Mouse (Mus musculus): ENCODE data around the gene Frmd6. TPM values are rescaled to one million over a fixed set of nuclear protein-coding genes. Genes with fewer than 3 reads are reported as not detected.

Frmd6 gene
- polyA plus RNA-seq, 1 experiment = 32.6 TPM

DNA sequence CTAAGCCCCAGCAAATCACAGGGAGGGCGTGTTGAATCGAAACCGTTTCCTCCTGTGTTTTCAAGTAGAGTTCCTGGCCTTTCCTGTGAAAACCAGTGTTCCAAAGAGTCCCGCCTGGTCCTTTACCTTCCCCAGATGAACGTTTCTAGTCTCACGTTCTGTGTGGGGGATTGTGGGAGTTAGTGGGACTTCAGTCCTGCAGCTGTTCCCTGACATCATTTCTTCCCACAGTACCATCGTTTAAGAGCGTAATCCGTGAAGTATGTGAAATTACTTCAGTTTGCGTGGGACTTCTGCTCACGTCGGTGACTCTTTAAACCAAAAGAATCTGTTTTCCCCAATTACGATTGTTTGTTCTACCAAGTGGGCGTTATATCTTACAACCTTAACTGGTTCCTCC is 57.8 kb downstream of the Frmd6 start:
- 92% methylated on average over 14 of the region's 14 CpGs for WGBS
- no peak for DNase-seq
- TF ChIP-seq POLR2A (IDR thresholded peaks at IDR 0.05; ENCODE audit: borderline replicate concordance, extremely low read depth, low read depth, low read length) (no peak), CTCF (IDR thresholded peaks at IDR 0.05; ENCODE audit: insufficient read depth, low read length) (no peak)
- H3K4me3 ChIP-seq (replicated peaks; ENCODE audit: extremely low read depth, low read depth, low read length) = no peak overlapping the region
- peaks cover 18% of the 10 kb centered on the region for H3K4me1 ChIP-seq (ENCODE audit: control insufficient read depth, insufficient read depth, low read length)

DNA sequence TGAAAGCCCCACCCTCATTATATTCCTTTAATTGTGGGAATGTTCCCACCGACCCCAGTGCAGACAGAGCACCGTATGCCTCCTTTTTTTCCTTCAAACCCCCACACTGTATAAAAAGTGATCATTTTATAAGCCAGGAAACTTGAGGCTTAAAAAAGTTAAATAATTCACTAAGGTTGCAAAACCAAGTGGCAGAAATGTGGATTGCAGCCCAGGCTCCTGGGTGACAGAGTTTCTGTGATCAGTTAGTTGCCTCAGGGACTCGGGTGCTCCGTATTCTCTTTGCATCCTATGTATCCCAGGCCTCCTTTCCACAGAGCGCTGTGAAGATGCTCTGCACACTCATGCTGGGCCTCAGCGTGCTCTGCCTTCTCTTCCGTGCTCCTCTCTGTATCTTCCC is 58.8 kb downstream of the Frmd6 start:
- no peak for DNase-seq
- 87% methylated on average over 7 of the region's 7 CpGs for WGBS
- Histone ChIP-seq H3K4me3 (replicated peaks; ENCODE audit: extremely low read depth, low read depth, low read length) (no peak overlapping the region), H3K4me1 (ENCODE audit: control insufficient read depth, insufficient read depth, low read length) (peaks cover 18% of the 10 kb centered on the region)
- TF ChIP-seq POLR2A (IDR thresholded peaks at IDR 0.05; ENCODE audit: borderline replicate concordance, extremely low read depth, low read depth, low read length) = no peak
- no peak for TF ChIP-seq CTCF (IDR thresholded peaks at IDR 0.05; ENCODE audit: insufficient read depth, low read length)

- H3K4me1 ChIP-seq (ENCODE audit: control insufficient read depth, insufficient read depth, low read length) = peaks cover 18% of the 10 kb centered on the region
- no peak for DNase-seq
- WGBS = 63% methylated on average over 5 of the region's 6 CpGs
- TF ChIP-seq CTCF (IDR thresholded peaks at IDR 0.05; ENCODE audit: insufficient read depth, low read length) (no peak), POLR2A (IDR thresholded peaks at IDR 0.05; ENCODE audit: borderline replicate concordance, extremely low read depth, low read depth, low read length) (no peak)
- H3K4me3 ChIP-seq (replicated peaks; ENCODE audit: extremely low read depth, low read depth, low read length) = no peak overlapping the region
Measured at GRCm38 (mm10) chr12:70884973-70885372, 59.7 kb downstream of the Frmd6 start.

- DNase-seq = no peak
- WGBS = 66% methylated on average over 10 of the region's 10 CpGs
- TF ChIP-seq POLR2A (IDR thresholded peaks at IDR 0.05; ENCODE audit: borderline replicate concordance, extremely low read depth, low read depth, low read length) = no peak
- TF ChIP-seq CTCF (IDR thresholded peaks at IDR 0.05; ENCODE audit: insufficient read depth, low read length) = no peak
- no peak overlapping the region for H3K4me3 ChIP-seq (replicated peaks; ENCODE audit: extremely low read depth, low read depth, low read length)
- peaks cover 15% of the 10 kb centered on the region for H3K4me1 ChIP-seq (ENCODE audit: control insufficient read depth, insufficient read depth, low read length)
Measured at GRCm38 (mm10) chr12:70885576-70885975, 60.3 kb downstream of the Frmd6 start.

DNA sequence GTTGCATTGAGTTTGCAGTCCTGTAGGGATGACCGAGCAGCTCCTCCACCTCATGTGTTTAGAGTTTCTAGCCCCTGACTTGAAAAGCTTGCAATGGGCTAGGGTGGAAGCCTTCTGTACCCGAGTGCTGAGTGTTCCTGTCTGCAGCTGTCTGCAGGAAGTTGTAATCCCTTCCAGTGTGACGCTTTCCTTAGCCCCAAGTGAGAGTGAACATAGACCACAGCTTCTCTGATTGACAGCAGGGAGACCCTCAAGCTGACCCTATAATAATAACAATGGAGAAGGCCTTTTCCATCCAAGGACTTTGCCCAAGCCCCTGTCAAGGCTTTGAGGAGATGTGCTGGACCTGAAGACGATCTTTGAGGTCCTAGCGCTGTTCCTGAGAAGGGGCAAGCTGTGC is 65.1 kb downstream of the Frmd6 start:
- DNase-seq = no peak
- 78% methylated on average over 5 of the region's 5 CpGs for WGBS
- H3K4me3 ChIP-seq (replicated peaks; ENCODE audit: extremely low read depth, low read depth, low read length) = no peak overlapping the region
- no peaks in the 10 kb centered on the region for H3K4me1 ChIP-seq (ENCODE audit: control insufficient read depth, insufficient read depth, low read length)
- TF ChIP-seq CTCF (IDR thresholded peaks at IDR 0.05; ENCODE audit: insufficient read depth, low read length) (no peak), POLR2A (IDR thresholded peaks at IDR 0.05; ENCODE audit: borderline replicate concordance, extremely low read depth, low read depth, low read length) (no peak)

GRCm38 (mm10) chr12:70890874-70891470 is 65.7 kb downstream of the Frmd6 start:
- 90% methylated on average over 8 of the region's 8 CpGs for WGBS
- Histone ChIP-seq H3K4me1 (ENCODE audit: control insufficient read depth, insufficient read depth, low read length) (no peaks in the 10 kb centered on the region), H3K4me3 (replicated peaks; ENCODE audit: extremely low read depth, low read depth, low read length) (no peak overlapping the region)
- no peak for DNase-seq
- no peak for TF ChIP-seq CTCF (IDR thresholded peaks at IDR 0.05; ENCODE audit: insufficient read depth, low read length)
- TF ChIP-seq POLR2A (IDR thresholded peaks at IDR 0.05; ENCODE audit: borderline replicate concordance, extremely low read depth, low read depth, low read length) = no peak

GRCm38 (mm10) chr12:70895275-70895674 is 70.0 kb downstream of the Frmd6 start:
- no peak for DNase-seq
- TF ChIP-seq CTCF (IDR thresholded peaks at IDR 0.05; ENCODE audit: insufficient read depth, low read length) (no peak), POLR2A (IDR thresholded peaks at IDR 0.05; ENCODE audit: borderline replicate concordance, extremely low read depth, low read depth, low read length) (no peak)
- Histone ChIP-seq H3K4me3 (replicated peaks; ENCODE audit: extremely low read depth, low read depth, low read length) (no peak overlapping the region), H3K4me1 (ENCODE audit: control insufficient read depth, insufficient read depth, low read length) (no peaks in the 10 kb centered on the region)
- 82% methylated on average over 7 of the region's 7 CpGs for WGBS

GRCm38 (mm10) chr12:70896068-70896467 is 70.8 kb downstream of the Frmd6 start:
- 85% methylated on average over 10 of the region's 10 CpGs for whole genome bisulfite sequencing
- Histone ChIP-seq H3K4me3 (replicated peaks; ENCODE audit: extremely low read depth, low read depth, low read length) (no peak overlapping the region), H3K4me1 (ENCODE audit: control insufficient read depth, insufficient read depth, low read length) (no peaks in the 10 kb centered on the region)
- no peak for DNase-seq
- TF ChIP-seq POLR2A (IDR thresholded peaks at IDR 0.05; ENCODE audit: borderline replicate concordance, extremely low read depth, low read depth, low read length) = no peak
- TF ChIP-seq CTCF (IDR thresholded peaks at IDR 0.05; ENCODE audit: insufficient read depth, low read length) = no peak

DNA sequence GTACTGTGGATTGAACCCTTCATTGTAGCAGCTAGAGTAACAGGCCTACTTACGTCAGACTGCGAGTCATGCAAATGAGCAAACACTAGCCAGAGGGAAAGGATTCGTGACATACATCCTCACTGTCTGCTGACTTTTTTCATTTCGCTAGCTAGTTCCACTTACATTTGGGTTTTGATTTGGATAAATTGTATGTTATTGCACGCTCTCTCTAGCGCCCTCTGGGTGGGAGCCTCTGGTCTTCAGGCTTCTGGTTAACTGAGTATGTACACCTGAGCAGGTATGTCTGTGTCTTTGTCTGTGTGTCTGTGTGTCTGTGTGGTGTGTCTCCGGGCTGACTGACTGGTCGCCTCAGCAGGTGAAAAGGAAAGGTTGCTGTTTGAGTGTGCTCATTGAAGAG is 72.1 kb downstream of the Frmd6 start:
- DNase-seq = no peak
- WGBS = 80% methylated on average over 8 of the region's 8 CpGs

GRCm38 (mm10) chr12:70898450-70898849 is 73.1 kb downstream of the Frmd6 start:
- Histone ChIP-seq H3K4me3 (replicated peaks; ENCODE audit: extremely low read depth, low read depth, low read length) (no peak overlapping the region), H3K4me1 (ENCODE audit: control insufficient read depth, insufficient read depth, low read length) (no peaks in the 10 kb centered on the region)
- DNase-seq = no peak
- WGBS = 81% methylated on average over 8 of the region's 8 CpGs
- TF ChIP-seq CTCF (IDR thresholded peaks at IDR 0.05; ENCODE audit: insufficient read depth, low read length) (no peak), POLR2A (IDR thresholded peaks at IDR 0.05; ENCODE audit: borderline replicate concordance, extremely low read depth, low read depth, low read length) (no peak)

More for the DNA sequence above, 72.1 kb downstream of the Frmd6 start:
- no peak overlapping the region for H3K4me3 ChIP-seq (replicated peaks; ENCODE audit: extremely low read depth, low read depth, low read length)
- no peaks in the 10 kb centered on the region for H3K4me1 ChIP-seq (ENCODE audit: control insufficient read depth, insufficient read depth, low read length)
- TF ChIP-seq CTCF (IDR thresholded peaks at IDR 0.05; ENCODE audit: insufficient read depth, low read length) (peak; percentile 33; the same call in 1 of the 2 replicates), POLR2A (IDR thresholded peaks at IDR 0.05; ENCODE audit: borderline replicate concordance, extremely low read depth, low read depth, low read length) (no peak)

All from lung, adult 2 months (tissue).